Mouse (Mus musculus): ENCODE measurements around the gene Cryab. TPM values are rescaled to one million over a fixed set of nuclear protein-coding genes. Genes with fewer than 3 reads are reported as not detected.

Cryab gene
- total RNA-seq (2021) (10 to 100 TPM; 28.6 to 46.1 TPM), polyA plus RNA-seq (2012; rRNA removed) (67.3 and 78.0 TPM in 2 replicates)
- long read RNA-seq, transcript Cryab-201 (3 exons, 946 nt), result major isoform, 16 of 21 reads
- long read RNA-seq, partial matches to known transcripts, result 0 of 21 reads
- long read RNA-seq, other reads (novel, unspliced or antisense), result 2 of 21 reads

GRCm38 (mm10) chr9:50751323-50751722, at the start of gene Cryab:
Cryab (plus strand) TSS chr9:50751325.
- no peak for DNase-seq

- DNase-seq, result no peak
Observed at GRCm38 (mm10) chr9:50704907-50705306, 46.2 kb upstream of the Cryab start.

GRCm38 (mm10) chr9:50709108-50709507, 42.0 kb upstream of the Cryab start:
- DNase-seq, result peak; percentile 49

- no peak for DNase-seq
Observed at GRCm38 (mm10) chr9:50711337-50711736, 39.8 kb upstream of the Cryab start.

- no peak for DNase-seq
Observed at GRCm38 (mm10) chr9:50714188-50714587, 36.9 kb upstream of the Cryab start.

- DNase-seq, result no peak
Observed at GRCm38 (mm10) chr9:50718878-50719277, 32.2 kb upstream of the Cryab start.

- peak; percentile 52 for DNase-seq
Observed at GRCm38 (mm10) chr9:50721061-50721460, 30.1 kb upstream of the Cryab start.

- no peak for DNase-seq
Observed at GRCm38 (mm10) chr9:50722451-50722911, 28.6 kb upstream of the Cryab start.

- peak; percentile 84 for DNase-seq
Observed at GRCm38 (mm10) chr9:50723406-50723805, 27.7 kb upstream of the Cryab start.

- no peak for DNase-seq
Observed at GRCm38 (mm10) chr9:50724147-50724546, 27.0 kb upstream of the Cryab start.

GRCm38 (mm10) chr9:50724661-50725330, 26.3 kb upstream of the Cryab start:
- no peak for DNase-seq

GRCm38 (mm10) chr9:50725921-50726590, 25.1 kb upstream of the Cryab start:
- DNase-seq, result no peak

- peak; percentile 44 for DNase-seq
Observed at GRCm38 (mm10) chr9:50727171-50727924, 23.8 kb upstream of the Cryab start.

- DNase-seq, result peak; percentile 81
Observed at GRCm38 (mm10) chr9:50727925-50728651, 23.0 kb upstream of the Cryab start.

GRCm38 (mm10) chr9:50729600-50729999, 21.5 kb upstream of the Cryab start:
- DNase-seq, result no peak

GRCm38 (mm10) chr9:50732560-50732959, 18.6 kb upstream of the Cryab start:
- no peak for DNase-seq

GRCm38 (mm10) chr9:50734989-50735388, 16.1 kb upstream of the Cryab start:
- peak; percentile 56 for DNase-seq

GRCm38 (mm10) chr9:50738914-50739870, 11.9 kb upstream of the Cryab start, which contains the start of gene Dixdc1:
Dixdc1 (minus strand) TSS chr9:50739517.
- DNase-seq, result peak; percentile 97

GRCm38 (mm10) chr9:50740867-50741784, 10.0 kb upstream of the Cryab start:
- no peak for DNase-seq
